Comparison of ENCODE assay signal across 8 mouse cellular contexts in the genomic region with DNA sequence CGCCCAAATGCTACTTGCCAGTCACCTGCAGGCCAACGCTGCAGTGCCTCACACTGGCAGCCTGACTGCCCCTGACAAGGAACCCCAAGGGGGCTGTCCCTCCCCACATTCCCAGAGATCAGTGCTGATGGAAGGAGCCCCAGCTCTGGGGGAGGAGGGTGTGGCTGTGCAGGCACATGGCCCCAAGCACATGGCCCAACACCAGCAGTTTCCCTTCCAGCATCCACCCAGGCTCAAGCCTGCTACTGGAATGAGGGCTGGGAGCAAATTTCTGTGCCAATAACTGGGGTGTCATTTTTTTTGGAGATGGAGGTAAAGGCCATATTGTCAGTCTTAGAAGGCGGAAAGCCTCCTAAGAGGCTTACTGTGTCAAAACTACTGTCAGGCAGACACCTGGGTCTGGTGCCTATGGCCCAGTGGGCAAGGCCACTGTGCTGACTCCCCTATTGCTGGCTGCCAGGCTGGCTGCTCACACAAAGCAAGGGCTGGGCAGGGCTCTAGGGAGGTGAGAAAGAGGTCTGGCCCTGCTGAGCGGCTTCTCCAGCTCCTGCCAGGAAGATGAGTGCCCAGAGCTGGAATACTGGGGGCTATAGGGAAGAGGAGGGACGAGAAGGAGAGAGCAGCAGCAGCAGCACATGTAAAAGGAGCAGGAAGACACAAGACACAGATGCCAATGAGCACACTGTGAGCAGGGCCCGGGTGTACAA. TPM values are rescaled to one million over a fixed set of nuclear protein-coding genes. Genes with fewer than 3 reads are reported as not detected.
DNase-seq lines count a peak whose midpoint lies in the region; ATAC-seq lines count a peak whose summit lies in the region.
"Had no signal": no experiment of that assay in that cellular context is flagged by ENCODE, and none has a peak within 500 bp of the region (broad histone marks: within the 10 kb centered on the region; RNA-seq: fewer than 3 reads in every experiment).

No protein-coding gene starts in this region.

- peak overlapping the region; percentile 51; the same call in 1 of the 2 replicates for H3K27ac ChIP-seq in forebrain, embryonic 10.5 days
- H3K27ac ChIP-seq in hindbrain, embryonic 16.5 days (ENCODE audit: low read depth, low read length) = peak overlapping the region; percentile 60; the same call in 1 of the 2 replicates
- peak overlapping the region; percentile 69 for H3K27ac ChIP-seq in neural tube, embryonic 14.5 days (ENCODE audit: low read depth, low read length)

- peaks cover 99% of the 10 kb centered on the region for H3K36me3 ChIP-seq in forebrain, embryonic 10.5 days (replicated peaks)
- peaks cover 32% of the 10 kb centered on the region for H3K36me3 ChIP-seq in hindbrain, embryonic 16.5 days (ENCODE audit: control insufficient read depth, insufficient read depth, low read length)
- peaks cover 65% of the 10 kb centered on the region for H3K36me3 ChIP-seq in neural tube, embryonic 14.5 days (ENCODE audit: control insufficient read depth, insufficient read depth, low read length)

- H3K9ac ChIP-seq in hindbrain, embryonic 16.5 days (ENCODE audit: low read depth, low read length) = peak overlapping the region; percentile 2; the same call in 1 of the 2 replicates
- no peak overlapping the region for H3K9ac ChIP-seq in neural tube, embryonic 14.5 days (replicated peaks; ENCODE audit: low read depth, low read length)

- peaks cover 41% of the 10 kb centered on the region for H3K4me1 ChIP-seq in forebrain, embryonic 10.5 days
- peaks cover 28% of the 10 kb centered on the region for H3K4me1 ChIP-seq in hindbrain, embryonic 16.5 days (ENCODE audit: control insufficient read depth, insufficient read depth, low read depth, low read length)
- peaks cover 28% of the 10 kb centered on the region for H3K4me1 ChIP-seq in neural tube, embryonic 14.5 days (ENCODE audit: control insufficient read depth, insufficient read depth, low read length)

- peak; percentile 17 for DNase-seq in right cerebral cortex, postnatal 25 days
- no peak for DNase-seq in right cerebral cortex, postnatal 36 days (ENCODE audit: low spot score in 2 of 2)
- no peak for DNase-seq in forebrain, embryonic 10.5 days (ENCODE audit: extremely low spot score, low spot score)
- no peak for DNase-seq in spleen, postnatal 10 days (ENCODE audit: low spot score in 2 of 2)
- no peak for DNase-seq in urinary bladder, adult 2 months (ENCODE audit: low spot score)

- ATAC-seq in hindbrain, embryonic 16.5 days = no peak
- peak; percentile 29; the same call in 1 of the 2 replicates for ATAC-seq in neural tube, embryonic 14.5 days (ENCODE audit: low read depth)

- H3K4me2 ChIP-seq in hindbrain, embryonic 16.5 days (ENCODE audit: low read length) = no peak overlapping the region
- no peak overlapping the region for H3K4me2 ChIP-seq in neural tube, embryonic 14.5 days (ENCODE audit: low read depth, low read length)
- H3K4me2 ChIP-seq: heart, embryonic 11.5 days had no signal

- WGBS in forebrain, embryonic 10.5 days = 76% methylated on average over 6 of the region's 6 CpGs
- 62% methylated on average over 6 of the region's 6 CpGs for WGBS in hindbrain, embryonic 16.5 days
- WGBS in neural tube, embryonic 14.5 days = 66% methylated on average over 6 of the region's 6 CpGs

- H3K27me3 ChIP-seq in forebrain, embryonic 10.5 days (ENCODE audit: poor library complexity, severe bottlenecking) = no peaks in the 10 kb centered on the region
- H3K27me3 ChIP-seq in hindbrain, embryonic 16.5 days (replicated peaks; ENCODE audit: control insufficient read depth, insufficient read depth, low read length) = no peaks in the 10 kb centered on the region
- no peaks in the 10 kb centered on the region for H3K27me3 ChIP-seq in neural tube, embryonic 14.5 days (ENCODE audit: control insufficient read depth, insufficient read depth, low read length)

- no peaks in the 10 kb centered on the region for H3K9me3 ChIP-seq in forebrain, embryonic 10.5 days
- H3K9me3 ChIP-seq in hindbrain, embryonic 16.5 days (ENCODE audit: control insufficient read depth, low read length) = no peaks in the 10 kb centered on the region
- H3K9me3 ChIP-seq in neural tube, embryonic 14.5 days (ENCODE audit: control insufficient read depth, low read length) = no peaks in the 10 kb centered on the region

- H3K4me3 ChIP-seq in forebrain, embryonic 10.5 days = 0 out of 2 replicates have a peak overlapping the region, but pooled peaks have one; percentile 9
- H3K4me3 ChIP-seq in hindbrain, embryonic 16.5 days (ENCODE audit: low read length) = no peak overlapping the region
- no peak overlapping the region for H3K4me3 ChIP-seq in neural tube, embryonic 14.5 days (ENCODE audit: low read depth, low read length)

RNA-seq across cellular contexts. Expression of a gene that starts 11.2 kb away (rescaled TPM):
- polyA plus RNA-seq in forebrain, embryonic 10.5 days (2016; fragmentation: Nextera tagmentation; extraction: Ambion mirVana) = 61.7 and 64.0 TPM in 2 replicates
- polyA plus RNA-seq in hindbrain, embryonic 16.5 days (2015; fragmentation: Nextera tagmentation; extraction: Ambion mirVana) = 10.5 and 18.5 TPM in 2 replicates
- 8.4 and 10.8 TPM in 2 replicates for polyA plus RNA-seq in neural tube, embryonic 14.5 days (2014; fragmentation: Nextera tagmentation; extraction: Ambion mirVana)
- 10.2 and 10.4 TPM in 2 replicates for polyA plus RNA-seq in urinary bladder, adult 2 months (2012; rRNA removed)

RNA-seq across cellular contexts. Expression of a gene that starts 37.4 kb away (rescaled TPM):
- 106 and 107 TPM in 2 replicates for polyA plus RNA-seq in forebrain, embryonic 10.5 days (2016; fragmentation: Nextera tagmentation; extraction: Ambion mirVana)
- polyA plus RNA-seq in hindbrain, embryonic 16.5 days (2015; fragmentation: Nextera tagmentation; extraction: Ambion mirVana) = 60.6 and 66.9 TPM in 2 replicates
- 68.7 and 71.3 TPM in 2 replicates for polyA plus RNA-seq in neural tube, embryonic 14.5 days (2014; fragmentation: Nextera tagmentation; extraction: Ambion mirVana)
- polyA plus RNA-seq in urinary bladder, adult 2 months (2012; rRNA removed) = 25.7 and 27.6 TPM in 2 replicates
